Mouse (Mus musculus) adrenal gland, postnatal 14 days (tissue): ENCODE results near the gene Blvrb. TPM values are rescaled to one million over a fixed set of nuclear protein-coding genes. Genes with fewer than 3 reads are reported as not detected.

ENCODE experiments used
- DNase-seq: peaks from one replicate; pipeline ENCODE4 v3.0.0; 2021; ENCODE audit warnings: mixed read lengths
- long read RNA-seq, 2 experiments: library from polyadenylated mRNA; stranded (forward); transcript quantifications; one replicate each; pipeline ENCODE4 v2.0.0; 2021
- total RNA-seq: library from RNA; stranded (reverse); gene quantifications from 2 replicates; pipeline ENCODE4 v1.2.3, GENCODE M21; 2021

The Blvrb gene
- 72.6 and 76.9 TPM in 2 replicates for total RNA-seq
- long read RNA-seq, experiment 1, transcript Blvrb-201 (5 exons, 1,028 nt): major isoform, 71 of 73 reads
- long read RNA-seq, experiment 1, partial matches to known transcripts: 1 of 73 reads
- long read RNA-seq, experiment 1, other reads (novel, unspliced or antisense): 0 of 73 reads
- long read RNA-seq, experiment 2, transcript Blvrb-201 (5 exons, 1,028 nt): major isoform, 62 of 66 reads
- long read RNA-seq, experiment 2, partial matches to known transcripts: 0 of 66 reads
- long read RNA-seq, experiment 2, other reads (novel, unspliced or antisense): 2 of 66 reads

- DNase-seq: peak; percentile 99
Measured at GRCm38 (mm10) chr7:27447419-27448286, at the start of gene Blvrb, which contains the start of gene Sptbn4. Blvrb (plus strand) TSS chr7:27447978. Sptbn4 (minus strand) TSS chr7:27447686.

- no peak for DNase-seq
Measured at GRCm38 (mm10) chr7:27400545-27400944, 47.2 kb upstream of the Blvrb start.

GRCm38 (mm10) chr7:27402675-27403074 lies 45.1 kb upstream of the Blvrb start:
- DNase-seq: peak; percentile 85

- DNase-seq: no peak
Measured at GRCm38 (mm10) chr7:27404203-27404942, 43.4 kb upstream of the Blvrb start.

GRCm38 (mm10) chr7:27406481-27406880 lies 41.3 kb upstream of the Blvrb start:
- DNase-seq: no peak

GRCm38 (mm10) chr7:27407816-27408215 lies 40.0 kb upstream of the Blvrb start:
- DNase-seq: no peak

- peak; percentile 88 for DNase-seq
Measured at GRCm38 (mm10) chr7:27408379-27409176, 39.2 kb upstream of the Blvrb start.

GRCm38 (mm10) chr7:27417151-27417550 lies 30.6 kb upstream of the Blvrb start:
- DNase-seq: no peak

GRCm38 (mm10) chr7:27419101-27419500 lies 28.7 kb upstream of the Blvrb start:
- no peak for DNase-seq

- DNase-seq: no peak
Measured at GRCm38 (mm10) chr7:27423556-27424326, 24.0 kb upstream of the Blvrb start.

- no peak for DNase-seq
Measured at GRCm38 (mm10) chr7:27427387-27427786, 20.4 kb upstream of the Blvrb start.

- no peak for DNase-seq
Measured at GRCm38 (mm10) chr7:27428002-27428401, 19.8 kb upstream of the Blvrb start.

GRCm38 (mm10) chr7:27429135-27429534 lies 18.6 kb upstream of the Blvrb start:
- DNase-seq: no peak

GRCm38 (mm10) chr7:27433349-27433748 lies 14.4 kb upstream of the Blvrb start:
- DNase-seq: no peak

- no peak for DNase-seq
Measured at GRCm38 (mm10) chr7:27433794-27434193, 14.0 kb upstream of the Blvrb start.

- peak; percentile 34 for DNase-seq
Measured at GRCm38 (mm10) chr7:27437544-27437943, 10.2 kb upstream of the Blvrb start.

GRCm38 (mm10) chr7:27440014-27440413 lies 7.8 kb upstream of the Blvrb start:
- no peak for DNase-seq

GRCm38 (mm10) chr7:27446051-27446450 lies 1.7 kb upstream of the Blvrb start:
- no peak for DNase-seq

GRCm38 (mm10) chr7:27446521-27447418 lies 1.0 kb upstream of the Blvrb start:
- DNase-seq: peak; percentile 54
